Mouse (Mus musculus) midbrain, embryonic 13.5 days (tissue): ENCODE results near the gene Tmem38b. TPM values are rescaled to one million over a fixed set of nuclear protein-coding genes. Genes with fewer than 3 reads are reported as not detected.

Experiments used
- ATAC-seq: fragments of 200-750 bp; cut with Nextera tagmentation; 2 replicates; pipeline ENCODE4 v1.8.0; 2017; ENCODE audit warnings: mild to moderate bottlenecking, moderate TSS enrichment, moderate library complexity
- H3K27ac ChIP-seq: fragments of 300-500 bp; sonication (generic); 2 replicates; pipeline ENCODE4 v1.5.1; 2015; ENCODE audit warnings: inconsistent platforms, mild to moderate bottlenecking, moderate library complexity
- H3K27me3 ChIP-seq: fragments of 300-500 bp; sonication (generic); 2 replicates; pipeline ENCODE4 v1.6.1; 2015; ENCODE audit warnings: mild to moderate bottlenecking, inconsistent platforms
- H3K36me3 ChIP-seq: fragments of 300-500 bp; sonication (generic); 2 replicates; pipeline ENCODE4 v1.6.1; 2015; ENCODE audit warnings: mild to moderate bottlenecking, inconsistent platforms
- H3K4me1 ChIP-seq: fragments of 300-500 bp; sonication (generic); replicated peaks from 2 replicates; pipeline ENCODE4 v1.6.1; 2015; ENCODE audit warnings: inconsistent platforms
- H3K4me2 ChIP-seq: fragments of 300-500 bp; sonication (generic); replicated peaks from 2 replicates; pipeline ENCODE4 v1.6.1; 2015; ENCODE audit warnings: moderate library complexity, mild to moderate bottlenecking, inconsistent platforms
- H3K4me3 ChIP-seq: fragments of 300-500 bp; sonication (generic); replicated peaks from 2 replicates; pipeline ENCODE4 v1.5.1; 2015; ENCODE audit warnings: mild to moderate bottlenecking, inconsistent platforms
- H3K9ac ChIP-seq: fragments of 300-500 bp; sonication (generic); replicated peaks from 2 replicates; pipeline ENCODE4 v1.6.1; 2015; ENCODE audit warnings: mild to moderate bottlenecking, inconsistent platforms
- H3K9me3 ChIP-seq: fragments of 300-500 bp; sonication (generic); 2 replicates; pipeline ENCODE4 v1.6.1; 2016; ENCODE audit warnings: mild to moderate bottlenecking, inconsistent platforms
- WGBS: fragments of 180-500 bp; shearing (Covaris S2); methylation state at CpG from one replicate; pipeline ENCODE4 v1.1.7; 2015; 5-methylcytosine and 5-hydroxymethylcytosine counted together
- polyA plus RNA-seq: library from polyadenylated mRNA; unstranded; fragments of >200 nt; fragmentation: Nextera tagmentation; extraction: Ambion mirVana; gene quantifications from 2 replicates; pipeline ENCODE4 v1.2.1, GENCODE M21; 2015

Gene Tmem38b
- polyA plus RNA-seq, 1 experiment from 2014 or later, result 11.1 TPM

DNA sequence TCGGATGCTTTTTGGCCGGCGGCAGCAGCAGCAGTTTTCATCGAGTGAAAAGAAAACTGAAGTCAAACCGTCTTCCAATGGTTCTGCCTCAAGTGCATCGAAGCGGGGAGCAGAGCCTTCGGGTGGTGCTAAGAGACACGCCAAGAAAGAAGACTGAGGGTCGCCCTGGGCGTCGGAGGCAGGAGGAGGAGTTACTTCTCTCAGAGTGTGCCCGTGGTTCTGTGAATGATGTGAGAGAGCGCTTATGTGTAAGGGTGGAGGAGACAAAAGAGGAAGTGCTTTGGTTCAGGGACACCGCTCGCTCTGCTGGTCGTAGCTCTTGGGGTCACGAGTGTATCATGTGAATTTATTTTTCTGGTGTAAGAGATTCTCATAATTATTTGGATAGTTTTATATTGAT is 34.1 kb downstream of the Tmem38b start:
- Histone ChIP-seq H3K4me1 (no peaks in the 10 kb centered on the region), H3K27ac (no peak overlapping the region), H3K27me3 (no peaks in the 10 kb centered on the region), H3K4me2 (no peak overlapping the region), H3K9ac (no peak overlapping the region), H3K4me3 (no peak overlapping the region), H3K36me3 (peaks cover 12% of the 10 kb centered on the region), H3K9me3 (no peaks in the 10 kb centered on the region)
- ATAC-seq, result no peak
- WGBS, result 37% methylated on average over 18 of the region's 18 CpGs

DNA sequence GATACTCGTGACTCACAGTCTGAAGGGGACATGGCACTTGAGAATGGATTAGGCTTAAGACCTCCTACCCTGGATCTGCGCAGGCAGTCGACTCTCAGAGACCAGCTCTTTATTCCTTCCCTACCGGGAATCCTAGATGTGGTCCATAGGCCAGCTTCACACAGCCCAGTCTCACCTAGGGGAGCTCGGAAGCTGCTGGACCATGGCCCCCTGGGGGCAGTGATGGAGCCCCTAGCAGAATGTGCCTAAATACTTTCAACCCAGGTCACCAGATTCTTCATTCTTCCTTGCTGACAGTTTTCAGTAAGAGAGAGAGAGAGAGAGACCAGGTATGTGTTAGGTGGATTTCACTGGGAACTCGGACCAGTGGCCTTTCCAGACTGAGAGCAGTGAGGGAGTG is 36.3 kb downstream of the Tmem38b start:
- Histone ChIP-seq H3K36me3 (peaks cover 12% of the 10 kb centered on the region), H3K9me3 (no peaks in the 10 kb centered on the region), H3K4me3 (no peak overlapping the region), H3K27ac (no peak overlapping the region), H3K4me1 (no peaks in the 10 kb centered on the region), H3K27me3 (no peaks in the 10 kb centered on the region), H3K4me2 (no peak overlapping the region), H3K9ac (no peak overlapping the region)
- whole genome bisulfite sequencing, result 66% methylated on average over 6 of the region's 6 CpGs
- ATAC-seq, result no peak

DNA sequence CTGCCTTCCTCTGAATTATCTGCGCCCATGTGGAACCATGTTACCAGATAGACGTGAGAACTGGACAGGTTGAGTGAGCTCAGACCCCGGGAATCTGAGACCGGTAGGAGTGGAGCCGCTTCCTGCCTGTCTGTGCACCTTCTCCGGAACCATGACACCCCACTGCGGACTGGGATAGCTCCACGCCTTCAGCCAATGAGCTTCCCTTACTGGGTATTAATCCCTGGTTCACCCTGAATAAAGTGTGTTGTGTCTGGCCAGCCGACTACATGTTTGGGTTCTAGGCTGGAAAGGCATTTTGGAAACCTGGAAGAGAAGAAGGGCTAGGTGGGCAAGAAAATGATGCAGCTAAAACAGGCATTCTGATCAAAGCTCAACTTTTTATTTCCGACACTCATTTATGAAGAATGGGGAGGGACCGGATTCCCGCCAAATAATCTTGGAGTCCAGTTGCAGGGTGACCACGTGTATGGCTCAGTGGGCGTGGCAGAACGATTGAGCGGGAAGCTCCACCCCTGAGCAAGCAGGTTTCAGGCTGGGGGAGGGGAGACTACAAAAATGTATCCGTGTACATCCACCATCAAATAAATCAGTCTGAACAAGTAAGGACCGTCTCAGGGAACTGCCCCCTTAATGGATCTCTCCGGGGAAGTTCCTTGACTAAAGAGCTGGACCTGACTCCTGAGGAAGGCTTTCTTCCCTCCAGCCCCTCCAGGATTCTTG is 38.4 kb downstream of the Tmem38b start:
- H3K9me3 ChIP-seq, result no peaks in the 10 kb centered on the region
- WGBS, result 91% methylated on average over 19 of the region's 19 CpGs
- no peaks in the 10 kb centered on the region for H3K4me1 ChIP-seq
- no peak for ATAC-seq
- H3K36me3 ChIP-seq, result peaks cover 12% of the 10 kb centered on the region
- H3K27me3 ChIP-seq, result no peaks in the 10 kb centered on the region
- H3K9ac ChIP-seq, result no peak overlapping the region
- no peak overlapping the region for H3K27ac ChIP-seq
- H3K4me2 ChIP-seq, result no peak overlapping the region
- H3K4me3 ChIP-seq, result no peak overlapping the region

DNA sequence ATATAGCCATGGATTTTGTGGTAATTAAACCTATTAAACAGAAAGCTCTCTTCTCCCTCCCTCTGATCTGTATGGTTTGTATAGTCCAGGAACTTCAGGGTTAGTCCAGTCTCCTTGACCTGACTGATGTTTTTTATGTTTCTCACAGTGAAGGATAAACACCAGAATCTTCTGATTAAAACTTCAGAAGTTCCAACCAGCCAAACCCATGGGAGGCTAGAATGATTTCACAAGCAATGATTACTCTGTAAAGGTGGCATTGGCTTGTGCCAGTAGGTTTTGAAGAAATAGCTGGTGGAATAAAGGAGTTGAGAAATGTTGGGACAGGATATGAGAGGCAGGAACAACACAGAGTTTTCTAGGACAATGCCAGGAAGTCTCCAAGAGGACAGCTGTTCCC is 40.6 kb downstream of the Tmem38b start:
- no peak overlapping the region for H3K4me3 ChIP-seq
- H3K4me1 ChIP-seq, result no peaks in the 10 kb centered on the region

DNA sequence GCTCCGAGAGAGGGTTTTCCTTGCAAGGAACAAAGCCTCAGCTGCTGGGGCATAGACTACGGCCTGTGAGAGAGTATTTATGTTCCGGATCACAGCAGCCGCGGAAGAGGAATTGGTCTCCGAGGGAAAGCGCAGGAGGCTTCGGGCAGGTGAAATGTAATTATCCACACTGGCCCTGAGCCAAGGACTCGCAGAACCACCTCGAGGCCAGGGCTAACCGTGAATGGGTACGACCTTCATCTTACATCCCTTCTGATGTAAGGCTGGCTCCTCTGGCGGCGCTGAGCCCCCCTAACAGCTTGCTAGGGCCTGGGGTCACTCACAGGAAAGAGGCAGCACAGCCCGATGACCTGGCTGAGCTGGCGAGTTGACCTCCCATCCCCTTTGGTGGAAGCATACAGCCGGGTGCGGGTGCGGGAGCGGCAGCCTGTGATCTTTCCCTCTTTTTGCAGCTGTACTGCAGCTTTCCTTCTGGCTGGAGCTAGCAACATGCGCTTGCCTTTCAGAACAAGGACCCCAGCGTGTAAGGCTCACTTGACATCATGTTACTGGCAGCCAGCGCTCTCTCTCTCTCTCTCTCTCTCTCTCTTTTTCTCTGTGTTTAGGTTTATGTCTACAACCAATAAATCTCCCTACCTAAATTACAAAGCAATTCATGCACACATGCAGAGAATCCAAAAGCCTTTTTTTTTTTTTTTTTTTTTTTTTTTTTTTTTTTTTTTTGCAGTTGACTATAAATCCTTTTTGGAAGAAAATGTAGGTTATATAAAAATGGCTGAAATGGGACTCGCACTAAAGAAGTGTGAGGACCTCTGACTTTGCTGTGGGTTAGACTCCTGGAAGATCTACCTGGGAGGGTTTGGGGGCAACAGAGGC is 52.9 kb downstream of the Tmem38b start:
- Histone ChIP-seq H3K4me3 (no peak overlapping the region), H3K4me2 (peak overlapping the region; percentile 38), H3K36me3 (no peaks in the 10 kb centered on the region), H3K27ac (peak overlapping the region; percentile 30), H3K9me3 (no peaks in the 10 kb centered on the region), H3K9ac (peak overlapping the region; percentile 45), H3K4me1 (peaks cover 6% of the 10 kb centered on the region), H3K27me3 (no peaks in the 10 kb centered on the region)
- peak; percentile 66; the same call in 1 of the 2 replicates for ATAC-seq
- 38% methylated on average over 24 of the region's 24 CpGs for WGBS

More for the DNA sequence above, 40.6 kb downstream of the Tmem38b start:
- no peak for ATAC-seq
- H3K9ac ChIP-seq, result no peak overlapping the region
- H3K27ac ChIP-seq, result no peak overlapping the region
- 0 out of 2 replicates have a peak, but pooled peaks cover 3% of the 10 kb centered on the region for H3K9me3 ChIP-seq
- no peak overlapping the region for H3K4me2 ChIP-seq
- H3K36me3 ChIP-seq, result peaks cover 9% of the 10 kb centered on the region; the same call in 1 of the 2 replicates
- no peaks in the 10 kb centered on the region for H3K27me3 ChIP-seq

DNA sequence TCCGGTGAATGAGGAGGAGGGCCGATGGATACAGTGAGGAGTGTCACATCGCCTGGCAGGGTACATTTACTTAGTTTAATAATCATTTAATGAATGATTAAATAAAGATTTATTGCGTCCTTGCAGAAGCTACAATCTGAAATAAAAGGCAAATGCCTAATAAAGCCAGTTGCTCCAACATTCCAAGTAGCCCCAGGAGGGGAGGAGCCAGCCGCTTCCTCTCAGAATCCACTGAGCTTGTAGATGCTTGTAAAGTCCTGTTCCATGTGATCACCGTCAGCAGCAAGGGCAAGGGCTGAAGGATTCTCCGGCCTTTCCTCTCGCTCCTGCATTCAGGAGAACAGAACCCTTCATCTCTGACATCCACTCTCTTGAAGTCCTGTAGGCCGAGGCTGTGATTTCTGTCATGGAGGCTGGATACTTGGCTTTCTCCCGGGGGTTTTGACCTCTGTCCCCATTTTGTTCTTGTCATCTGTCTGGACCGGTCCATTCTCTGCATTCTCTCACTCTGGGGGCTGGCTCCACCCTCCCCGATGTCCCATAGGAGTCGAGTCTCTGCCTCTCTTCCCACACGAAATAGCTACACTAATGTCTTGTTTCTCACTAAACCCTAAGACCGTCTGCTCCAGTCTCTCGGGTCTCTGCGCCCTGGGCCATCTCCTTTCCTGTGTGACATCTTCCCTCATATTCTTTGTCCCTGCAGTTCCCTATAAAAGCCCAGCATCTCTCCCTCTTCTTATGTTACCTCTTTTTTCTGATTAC is 57.3 kb downstream of the Tmem38b start:
- Histone ChIP-seq H3K36me3 (no peaks in the 10 kb centered on the region), H3K4me3 (no peak overlapping the region), H3K9ac (no peak overlapping the region), H3K27ac (no peak overlapping the region), H3K27me3 (0 out of 2 replicates have a peak, but pooled peaks cover 3% of the 10 kb centered on the region), H3K4me2 (no peak overlapping the region), H3K4me1 (peaks cover 12% of the 10 kb centered on the region), H3K9me3 (no peaks in the 10 kb centered on the region)
- 71% methylated on average over 17 of the region's 17 CpGs for WGBS
- ATAC-seq, result no peak

DNA sequence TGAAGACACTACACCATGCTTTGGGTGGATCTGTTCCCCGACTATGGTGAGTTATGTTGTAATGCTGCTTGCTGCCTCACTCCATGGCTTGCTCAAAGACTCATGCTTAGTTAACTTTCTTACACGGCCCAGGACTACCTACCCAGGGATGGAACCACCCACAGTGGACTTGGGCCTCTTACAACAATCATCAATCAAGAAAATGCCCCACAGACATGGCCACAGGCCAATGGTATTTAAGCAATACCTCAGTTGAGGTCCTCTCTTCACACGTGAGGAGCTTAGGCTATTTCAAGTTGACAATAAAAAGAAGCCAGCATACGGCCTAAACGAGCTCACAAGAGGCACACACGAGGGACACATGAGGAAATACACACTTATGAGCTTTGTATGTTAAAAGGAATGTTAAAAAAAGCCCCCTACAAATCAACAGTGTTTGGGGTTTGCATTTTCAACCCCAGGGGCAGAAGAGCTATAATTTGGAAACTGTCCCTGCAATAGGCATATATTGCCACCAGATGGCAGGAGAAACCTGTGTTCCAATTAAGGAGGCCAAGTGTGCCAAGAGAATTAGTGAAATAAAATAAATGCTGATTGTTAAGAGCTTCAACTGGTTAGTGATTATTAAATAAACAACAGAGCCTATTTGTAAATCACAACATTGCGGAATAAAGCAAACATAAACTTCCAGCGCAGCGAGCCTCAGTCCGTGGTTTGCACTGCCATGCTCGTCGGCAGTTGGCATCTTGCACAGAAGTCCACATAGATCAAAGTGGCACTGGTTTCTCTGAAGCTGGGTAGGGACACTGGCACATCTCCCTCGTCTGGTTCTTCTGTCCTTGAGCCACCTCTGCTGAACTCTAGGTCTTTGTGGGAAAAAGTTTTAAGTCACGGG is 58.8 kb downstream of the Tmem38b start:
- 64% methylated on average over 14 of the region's 14 CpGs for WGBS
- Histone ChIP-seq H3K4me2 (no peak overlapping the region), H3K4me3 (no peak overlapping the region), H3K36me3 (no peaks in the 10 kb centered on the region), H3K9ac (no peak overlapping the region), H3K27ac (no peak overlapping the region), H3K9me3 (no peaks in the 10 kb centered on the region), H3K27me3 (0 out of 2 replicates have a peak, but pooled peaks cover 3% of the 10 kb centered on the region), H3K4me1 (peaks cover 7% of the 10 kb centered on the region; the same call in 1 of the 2 replicates)
- ATAC-seq, result peak; percentile 55; the same call in 1 of the 2 replicates

DNA sequence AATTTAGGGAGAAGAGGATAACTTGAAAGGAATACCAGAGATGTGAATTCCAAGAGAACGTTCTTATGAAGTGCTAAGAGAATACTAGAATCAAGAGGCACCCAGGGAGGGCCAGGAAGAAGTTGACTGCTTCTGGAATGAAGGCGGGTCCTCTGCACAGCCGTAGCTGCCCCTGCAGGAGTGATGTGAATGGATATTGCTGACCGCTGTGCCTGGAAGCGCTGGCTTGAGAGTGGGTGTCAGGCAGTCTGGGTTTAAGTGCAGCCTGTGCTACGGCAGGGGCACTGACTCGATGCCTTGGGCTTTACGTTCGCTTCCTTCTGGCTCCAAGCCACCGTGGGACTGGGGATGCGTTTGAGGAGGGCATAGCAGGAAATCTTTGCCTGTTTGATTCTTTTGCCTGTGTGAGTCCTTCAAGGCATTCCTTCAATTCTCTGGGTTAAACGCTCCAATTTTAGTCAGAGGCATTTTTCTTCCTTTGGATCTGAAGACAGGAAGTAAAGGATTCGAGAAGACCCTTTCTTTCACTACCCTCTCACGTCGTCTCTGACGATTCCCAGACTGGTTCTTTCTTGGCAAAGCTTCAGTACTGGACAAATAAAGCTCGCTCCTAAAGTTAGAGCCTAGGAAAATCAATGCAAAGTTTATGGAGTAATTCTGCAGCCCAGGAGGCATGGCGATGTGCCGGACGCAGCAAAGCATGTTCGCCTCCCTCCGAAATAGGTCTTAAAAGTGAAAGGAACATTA is 60.7 kb downstream of the Tmem38b start:
- H3K27me3 ChIP-seq, result 0 out of 2 replicates have a peak, but pooled peaks cover 3% of the 10 kb centered on the region
- ATAC-seq, result no peak
- H3K36me3 ChIP-seq, result no peaks in the 10 kb centered on the region
- no peak overlapping the region; the same call in 1 of the 2 replicates for H3K9ac ChIP-seq
- no peak overlapping the region for H3K4me3 ChIP-seq
- peaks cover 7% of the 10 kb centered on the region; the same call in 1 of the 2 replicates for H3K4me1 ChIP-seq
- H3K27ac ChIP-seq, result no peak overlapping the region
- H3K4me2 ChIP-seq, result 0 out of 2 replicates have a peak overlapping the region, but pooled peaks have one; percentile 11
- H3K9me3 ChIP-seq, result no peaks in the 10 kb centered on the region
- WGBS, result 58% methylated on average over 22 of the region's 22 CpGs

DNA sequence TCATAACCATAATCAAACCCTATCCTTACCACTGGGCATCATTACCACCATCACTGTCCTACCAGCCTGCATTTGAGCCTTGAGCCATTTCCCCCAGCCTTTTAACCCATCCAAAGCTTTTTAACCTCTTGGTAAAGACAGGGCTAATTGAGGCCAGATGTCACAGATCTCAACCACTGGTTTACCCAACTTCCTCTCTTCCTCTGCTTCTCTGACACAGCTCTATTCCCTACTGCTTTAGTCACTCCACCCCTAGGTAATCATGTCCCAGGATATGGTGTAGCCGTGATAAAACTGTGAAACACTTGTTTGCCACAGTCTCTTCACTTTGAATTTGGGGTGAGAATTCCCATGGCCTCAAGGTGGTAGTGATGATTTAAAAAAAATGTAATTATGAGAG is 69.5 kb downstream of the Tmem38b start:
- H3K27me3 ChIP-seq, result no peaks in the 10 kb centered on the region
- no peaks in the 10 kb centered on the region for H3K36me3 ChIP-seq
- H3K9me3 ChIP-seq, result no peaks in the 10 kb centered on the region
- H3K4me3 ChIP-seq, result no peak overlapping the region
- no peak overlapping the region for H3K9ac ChIP-seq
- 95% methylated on average over 1 of the region's 1 CpGs for WGBS
- 0 out of 2 replicates have a peak, but pooled peaks cover 3% of the 10 kb centered on the region for H3K4me1 ChIP-seq
- ATAC-seq, result no peak
- H3K27ac ChIP-seq, result no peak overlapping the region
- H3K4me2 ChIP-seq, result no peak overlapping the region

DNA sequence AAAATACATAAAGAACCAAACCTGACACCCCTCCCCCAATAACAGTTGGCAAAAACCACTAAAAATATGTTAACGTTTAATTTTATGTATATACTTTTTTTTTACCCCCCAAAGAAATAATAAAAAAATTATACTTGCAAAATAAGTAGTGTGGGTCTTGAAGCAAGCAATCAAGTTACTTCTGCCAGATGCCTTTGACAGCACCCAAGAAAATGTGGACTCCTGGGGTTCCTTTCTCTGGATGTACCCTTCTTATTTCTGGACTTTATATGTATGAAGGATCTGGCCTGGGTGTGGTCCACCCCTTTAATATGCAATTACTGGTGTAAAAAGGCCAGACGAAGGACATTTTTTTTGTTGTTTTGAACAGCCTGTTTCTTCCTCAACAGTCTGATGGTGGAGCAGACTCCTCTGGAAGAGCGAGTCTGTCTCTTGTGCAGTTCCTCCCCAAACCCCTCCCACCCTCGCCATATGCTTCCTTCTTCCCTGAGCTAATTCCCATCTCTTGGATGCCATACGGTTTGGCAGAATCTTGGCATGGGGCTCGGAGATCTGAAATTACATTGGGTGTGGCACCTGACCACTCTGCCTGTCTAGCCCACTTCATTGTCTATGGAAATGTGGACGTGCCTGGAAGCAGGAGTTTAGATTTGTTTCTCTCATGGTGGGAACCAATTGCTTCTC is 70.4 kb downstream of the Tmem38b start:
- Histone ChIP-seq H3K27me3 (no peaks in the 10 kb centered on the region), H3K4me2 (no peak overlapping the region), H3K27ac (no peak overlapping the region), H3K4me3 (no peak overlapping the region), H3K4me1 (0 out of 2 replicates have a peak, but pooled peaks cover 3% of the 10 kb centered on the region), H3K9me3 (no peaks in the 10 kb centered on the region), H3K9ac (no peak overlapping the region), H3K36me3 (no peaks in the 10 kb centered on the region)
- no peak for ATAC-seq
- WGBS, result 80% methylated on average over 7 of the region's 7 CpGs
